Mouse (Mus musculus): ENCODE results near the gene Kbtbd6. TPM values are rescaled to one million over a fixed set of nuclear protein-coding genes. Genes with fewer than 3 reads are reported as not detected.

Kbtbd6 gene
- polyA plus RNA-seq (2012; rRNA removed), result 2.0 and 3.0 TPM in 2 replicates

DNA sequence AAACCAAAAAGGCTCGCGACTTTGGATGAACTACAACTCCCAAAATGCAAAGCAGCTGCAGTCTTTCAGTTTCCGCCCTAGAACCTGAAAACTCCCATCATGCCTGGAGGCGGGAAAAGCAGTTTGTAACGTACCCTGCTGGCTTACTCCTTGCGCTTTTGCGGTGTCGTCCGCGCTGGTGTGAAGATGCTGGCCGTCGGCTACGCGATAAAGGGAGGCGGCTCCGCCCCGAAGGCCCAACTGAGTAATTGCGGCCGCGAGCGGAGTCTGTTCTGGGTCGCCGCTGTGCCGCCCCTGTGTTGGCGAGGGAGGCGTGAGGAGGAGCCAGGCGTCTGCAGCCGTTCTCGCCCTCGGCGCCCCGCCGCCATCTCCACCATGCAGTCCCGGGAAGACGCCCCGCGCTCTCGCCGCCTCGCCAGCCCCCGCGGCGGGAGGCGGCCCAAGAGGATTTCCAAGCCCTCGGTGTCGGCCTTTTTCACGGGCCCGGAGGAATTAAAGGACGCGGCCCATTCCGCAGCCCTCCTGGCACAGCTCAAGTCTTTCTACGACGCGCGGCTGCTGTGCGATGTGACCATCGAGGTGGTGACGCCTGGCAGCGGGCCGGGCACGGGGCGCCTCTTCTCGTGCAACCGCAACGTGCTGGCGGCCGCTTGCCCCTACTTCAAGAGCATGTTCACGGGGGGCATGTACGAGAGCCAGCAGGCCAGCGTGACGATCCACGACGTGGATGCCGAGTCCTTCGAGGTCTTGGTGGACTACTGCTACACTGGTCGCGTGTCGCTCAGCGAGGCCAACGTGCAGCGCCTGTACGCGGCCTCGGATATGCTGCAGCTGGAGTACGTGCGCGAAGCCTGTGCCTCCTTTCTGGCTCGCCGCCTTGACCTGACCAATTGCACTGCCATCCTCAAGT, at the start of gene Kbtbd6:
Gene Kbtbd6, plus strand, starts transcription at position 155 of the 910 bp plus-strand sequence.

DNA sequence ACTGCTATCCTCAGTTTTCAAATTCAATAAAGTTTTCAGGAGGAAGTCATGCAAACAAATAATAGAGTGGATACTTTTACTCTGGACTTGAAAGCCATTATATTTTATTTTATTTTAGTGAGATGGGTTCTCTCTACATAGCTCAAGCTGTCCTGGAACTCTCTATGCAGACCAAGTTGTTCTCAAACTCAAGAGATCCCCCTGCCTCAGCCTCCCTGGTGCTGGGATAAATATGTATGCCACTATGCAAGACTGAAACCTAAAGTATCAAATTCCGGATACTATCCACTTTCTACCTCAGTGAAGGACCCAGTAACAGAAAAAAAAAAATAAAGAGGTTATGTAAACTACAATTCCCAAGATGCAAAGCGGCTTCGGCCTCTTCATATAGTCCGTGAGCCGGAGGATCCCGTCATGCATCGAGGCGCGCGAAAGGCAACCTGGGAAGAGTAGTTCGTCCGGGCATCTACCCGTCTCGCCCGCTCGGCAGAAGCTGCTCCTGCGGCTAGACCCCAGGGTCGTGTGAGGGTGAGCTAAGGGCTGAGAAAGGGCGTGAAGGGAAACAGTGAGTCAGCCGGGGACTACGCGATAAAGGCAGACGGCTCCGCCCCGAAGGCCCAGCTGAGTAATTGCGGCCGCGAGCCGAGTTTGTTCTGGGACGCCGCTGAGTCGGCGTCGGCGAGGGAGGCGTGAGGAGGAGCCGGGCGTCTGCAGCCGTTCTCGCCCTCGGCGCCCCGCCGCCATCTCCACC, 25.5 kb upstream of the Kbtbd6 start, which contains the start of gene Kbtbd7:
Gene Kbtbd7, plus strand, starts transcription at position 533 of the 751 bp plus-strand sequence.

DNA sequence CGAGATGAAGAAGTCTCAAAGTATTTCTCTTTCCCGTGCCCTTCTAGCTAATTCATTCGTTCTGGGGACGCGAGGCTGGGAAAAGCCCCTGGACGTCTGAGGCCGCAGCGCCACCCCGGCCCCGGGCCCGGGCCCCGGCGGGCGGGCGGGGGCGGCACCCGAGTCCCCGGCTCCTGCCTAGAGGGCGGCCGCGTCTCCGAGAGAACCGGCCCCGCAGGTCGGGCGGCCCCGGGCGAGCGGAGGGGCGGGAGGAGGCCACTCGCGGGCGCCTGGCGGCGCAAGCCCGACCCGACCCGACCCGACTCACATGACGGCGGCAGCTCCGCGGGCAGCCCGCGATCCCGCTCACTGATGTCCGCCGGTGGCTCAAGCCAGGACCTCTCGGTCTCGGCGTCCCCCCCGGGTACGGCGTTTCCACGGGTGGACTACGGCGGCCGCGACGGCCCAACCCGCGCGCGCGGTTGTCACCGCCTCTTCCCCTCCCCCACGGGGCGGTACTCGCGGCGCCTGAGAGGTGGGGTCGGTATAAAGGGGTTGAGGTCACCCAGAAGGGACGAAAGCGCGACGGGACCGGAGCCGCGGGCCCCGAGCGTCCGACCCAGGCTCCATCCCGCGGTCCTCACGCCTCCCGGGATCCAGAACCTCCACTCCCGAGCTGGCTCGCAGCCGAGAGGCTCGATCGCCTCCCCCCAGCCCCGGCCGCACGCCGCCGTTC, 29.1 kb downstream of the Kbtbd6 start, which contains the start of gene Elf1:
Gene Elf1, plus strand, starts transcription at position 571 of the 715 bp plus-strand sequence.

GRCm38 (mm10) chr14:79481339-79482151, 29.9 kb downstream of the Kbtbd6 start, which contains the start of gene Wbp4:
TSS of gene Wbp4 (minus strand) at chr14:79481520.

Other genes with a start within 250 kb of the Kbtbd6 start
- gene Zfp957, start 204.5 kb upstream of the Kbtbd6 start, polyA plus RNA-seq (2012; rRNA removed), result not detected in 2 replicates
- gene Rgcc, start 150.2 kb upstream of the Kbtbd6 start, polyA plus RNA-seq (2012; rRNA removed), result 42.7 and 50.7 TPM in 2 replicates
- gene Naa16, start 61.1 kb upstream of the Kbtbd6 start, polyA plus RNA-seq (2012; rRNA removed), result 16.3 and 17.6 TPM in 2 replicates
- 6.7 and 7.1 TPM in 2 replicates for gene Mtrf1, start 54.1 kb upstream of the Kbtbd6 start, polyA plus RNA-seq (2012; rRNA removed)
- gene Kbtbd7, start 25.3 kb upstream of the Kbtbd6 start, polyA plus RNA-seq (2012; rRNA removed), result 13.0 and 15.8 TPM in 2 replicates
- gene Elf1, start 29.4 kb downstream of the Kbtbd6 start, polyA plus RNA-seq (2012; rRNA removed), result 5.5 and 6.8 TPM in 2 replicates
- 24.2 and 28.2 TPM in 2 replicates for gene Wbp4, start 29.7 kb downstream of the Kbtbd6 start, polyA plus RNA-seq (2012; rRNA removed)
- gene Sugt1, start 135.9 kb downstream of the Kbtbd6 start, polyA plus RNA-seq (2012; rRNA removed), result 62.8 and 69.9 TPM in 2 replicates
- gene Cnmd, start 210.3 kb downstream of the Kbtbd6 start, polyA plus RNA-seq (2012; rRNA removed), result 15.8 and 145 TPM in 2 replicates